Mouse (Mus musculus): ENCODE results near the gene Rasgef1b. TPM values are rescaled to one million over a fixed set of nuclear protein-coding genes. Genes with fewer than 3 reads are reported as not detected.

The Rasgef1b gene
- polyA plus RNA-seq, 1 experiment from 2014 or later, result 81.3 TPM

DNA sequence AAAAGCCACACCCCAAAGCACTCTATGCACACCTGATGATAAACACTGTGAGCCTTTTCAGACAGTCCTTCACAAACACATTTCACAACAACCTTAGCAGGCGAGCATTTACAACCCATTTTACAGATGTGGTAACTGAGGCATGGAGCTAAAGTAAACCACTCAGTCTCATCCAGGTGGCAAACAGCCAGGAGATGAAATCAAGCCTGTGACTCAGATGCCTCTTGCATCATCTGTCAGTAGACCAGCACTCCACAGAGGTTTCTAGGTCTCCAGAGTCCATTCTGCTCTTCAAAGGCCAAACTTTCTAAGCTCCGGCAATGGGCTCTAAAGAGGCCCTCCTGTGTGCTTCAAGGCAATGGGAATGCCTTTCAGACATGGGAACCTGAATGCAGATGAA, 396.8 kb downstream of the Rasgef1b start:
- no peaks in the 10 kb centered on the region for H3K36me3 ChIP-seq (ENCODE audit: poor library complexity, severe bottlenecking)
- H3K9me3 ChIP-seq (replicated peaks), result no peaks in the 10 kb centered on the region
- ATAC-seq, result no peak
- no peak overlapping the region for H3K4me2 ChIP-seq
- H3K27ac ChIP-seq, result no peak overlapping the region
- no peak overlapping the region for H3K4me3 ChIP-seq
- no peaks in the 10 kb centered on the region for H3K27me3 ChIP-seq
- 92% methylated on average over 2 of the region's 2 CpGs for WGBS
- no peak overlapping the region for H3K9ac ChIP-seq
- no peaks in the 10 kb centered on the region for H3K4me1 ChIP-seq

DNA sequence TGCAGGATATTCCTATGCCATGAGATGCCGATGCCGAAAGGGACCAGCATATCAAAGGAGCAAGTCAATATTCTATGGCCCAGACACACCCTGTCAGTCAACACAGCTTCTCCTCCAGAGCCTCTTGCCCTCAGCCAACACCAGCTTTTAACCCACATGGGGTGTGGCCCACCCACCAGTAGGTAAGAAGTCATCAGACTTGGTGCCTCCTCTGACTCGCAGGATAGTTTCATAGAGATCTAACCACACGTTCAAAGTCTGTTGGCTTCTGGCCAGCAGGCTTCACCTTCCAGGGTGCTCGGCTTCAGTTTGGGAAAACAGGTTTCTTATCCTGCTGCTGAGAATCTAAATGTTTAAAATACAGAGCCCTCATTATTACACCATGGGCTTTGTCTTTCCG, 399.8 kb downstream of the Rasgef1b start:
- WGBS, result 70% methylated on average over 6 of the region's 6 CpGs
- Histone ChIP-seq H3K27me3 (no peaks in the 10 kb centered on the region), H3K4me3 (no peak overlapping the region), H3K4me1 (no peaks in the 10 kb centered on the region), H3K36me3 (ENCODE audit: poor library complexity, severe bottlenecking) (no peaks in the 10 kb centered on the region), H3K27ac (no peak overlapping the region), H3K9me3 (replicated peaks) (no peaks in the 10 kb centered on the region), H3K9ac (no peak overlapping the region), H3K4me2 (no peak overlapping the region)
- no peak for ATAC-seq

DNA sequence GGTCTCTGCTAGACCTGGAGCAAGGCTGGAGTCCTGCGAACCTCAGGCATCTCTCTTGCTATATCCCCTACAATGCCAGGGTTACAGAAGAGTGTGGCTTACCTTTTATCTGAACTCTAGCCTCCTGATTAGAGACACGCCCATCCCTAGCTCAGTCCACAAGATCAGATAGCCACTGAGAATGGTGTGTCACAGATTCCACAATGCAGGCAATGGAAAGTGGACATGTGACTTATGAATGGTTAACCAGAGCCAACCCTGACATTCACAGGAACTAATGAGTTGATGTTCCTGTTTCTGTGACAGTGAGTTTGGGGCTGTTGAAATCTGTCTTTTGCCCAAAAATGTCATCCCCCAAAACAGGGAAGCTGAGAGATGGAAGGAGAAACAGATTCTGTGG, 401.8 kb downstream of the Rasgef1b start:
- H3K4me1 ChIP-seq, result no peaks in the 10 kb centered on the region
- H3K4me3 ChIP-seq, result no peak overlapping the region
- H3K36me3 ChIP-seq (ENCODE audit: poor library complexity, severe bottlenecking), result no peaks in the 10 kb centered on the region
- H3K27ac ChIP-seq, result no peak overlapping the region
- H3K9me3 ChIP-seq (replicated peaks), result no peaks in the 10 kb centered on the region
- 89% methylated on average over 2 of the region's 2 CpGs for WGBS
- H3K4me2 ChIP-seq, result no peak overlapping the region
- no peak for ATAC-seq
- H3K9ac ChIP-seq, result no peak overlapping the region
- no peaks in the 10 kb centered on the region for H3K27me3 ChIP-seq

DNA sequence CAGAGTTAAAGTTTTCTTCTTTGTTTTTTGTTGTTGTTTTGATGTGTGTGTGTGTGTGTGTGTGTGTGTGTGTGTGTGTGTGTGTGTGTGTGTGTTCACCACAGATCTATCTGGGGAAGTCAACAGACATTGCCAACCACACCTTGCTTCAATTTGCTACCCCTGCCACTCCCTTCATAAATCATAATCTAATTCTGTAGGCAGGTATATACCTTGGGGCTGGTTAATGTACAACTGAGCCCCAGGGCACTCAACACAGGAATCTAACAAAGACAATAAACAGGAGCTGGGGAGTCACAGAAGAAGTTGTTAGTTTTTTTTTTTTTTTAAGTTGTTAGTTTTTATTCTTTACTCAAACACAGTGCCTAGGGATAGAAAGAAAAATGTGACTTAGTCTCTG, 403.6 kb downstream of the Rasgef1b start:
- Histone ChIP-seq H3K4me3 (no peak overlapping the region), H3K4me2 (no peak overlapping the region), H3K27me3 (no peaks in the 10 kb centered on the region), H3K36me3 (ENCODE audit: poor library complexity, severe bottlenecking) (no peaks in the 10 kb centered on the region), H3K27ac (no peak overlapping the region), H3K9me3 (replicated peaks) (no peaks in the 10 kb centered on the region), H3K9ac (no peak overlapping the region), H3K4me1 (no peaks in the 10 kb centered on the region)
- ATAC-seq, result no peak

DNA sequence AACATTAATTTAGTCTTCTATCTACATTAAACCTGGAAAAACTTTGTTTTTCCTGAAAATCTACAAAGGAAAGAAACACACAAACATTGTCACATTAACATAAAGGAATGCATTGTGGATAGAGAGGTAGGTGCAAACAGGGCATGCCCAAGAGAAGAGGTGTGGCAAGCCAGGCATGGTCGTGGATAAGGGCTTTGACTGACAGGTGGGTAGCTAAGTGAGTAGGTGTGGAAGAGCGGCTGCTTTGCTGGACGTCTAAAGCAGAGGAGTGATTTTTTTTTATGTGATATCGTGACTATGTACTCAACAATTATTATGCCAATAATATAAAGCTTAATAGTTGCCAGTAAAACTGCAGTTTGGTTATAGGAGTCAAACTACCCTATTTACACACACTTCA, 408.1 kb downstream of the Rasgef1b start:
- no peak for ATAC-seq
- WGBS, result 79% methylated on average over 4 of the region's 4 CpGs
- no peak overlapping the region for H3K9ac ChIP-seq

DNA sequence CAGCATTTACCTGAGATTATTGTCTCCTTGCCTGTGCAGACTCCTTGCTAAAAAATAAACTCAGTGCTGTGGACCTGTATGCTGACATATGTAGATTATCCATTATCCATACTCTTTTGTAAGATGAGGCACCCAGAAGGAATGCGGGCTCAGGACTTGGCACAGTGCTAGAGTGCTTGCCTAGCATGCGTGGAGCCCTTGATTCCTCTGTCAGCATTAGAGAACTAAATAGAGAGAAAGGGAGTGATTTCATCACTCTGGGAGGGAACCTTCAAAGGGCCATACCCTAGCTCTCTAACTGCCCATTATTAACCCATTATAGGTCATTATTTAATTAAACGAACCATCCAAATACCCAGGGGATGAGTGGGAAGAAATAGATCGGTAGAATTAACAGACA, 430.9 kb downstream of the Rasgef1b start:
- Histone ChIP-seq H3K4me3 (no peak overlapping the region), H3K4me1 (peaks cover 10% of the 10 kb centered on the region; the same call in 1 of the 2 replicates), H3K36me3 (ENCODE audit: poor library complexity, severe bottlenecking) (no peaks in the 10 kb centered on the region), H3K4me2 (no peak overlapping the region), H3K27ac (no peak overlapping the region), H3K9me3 (replicated peaks) (no peaks in the 10 kb centered on the region), H3K27me3 (no peaks in the 10 kb centered on the region), H3K9ac (no peak overlapping the region)
- 33% methylated on average over 4 of the region's 4 CpGs for WGBS
- ATAC-seq, result no peak

More for the DNA sequence above, 408.1 kb downstream of the Rasgef1b start:
- no peak overlapping the region for H3K4me2 ChIP-seq
- H3K4me3 ChIP-seq, result no peak overlapping the region
- no peaks in the 10 kb centered on the region for H3K9me3 ChIP-seq (replicated peaks)
- H3K27me3 ChIP-seq, result no peaks in the 10 kb centered on the region
- no peak overlapping the region for H3K27ac ChIP-seq
- no peaks in the 10 kb centered on the region for H3K36me3 ChIP-seq (ENCODE audit: poor library complexity, severe bottlenecking)
- H3K4me1 ChIP-seq, result no peaks in the 10 kb centered on the region

DNA sequence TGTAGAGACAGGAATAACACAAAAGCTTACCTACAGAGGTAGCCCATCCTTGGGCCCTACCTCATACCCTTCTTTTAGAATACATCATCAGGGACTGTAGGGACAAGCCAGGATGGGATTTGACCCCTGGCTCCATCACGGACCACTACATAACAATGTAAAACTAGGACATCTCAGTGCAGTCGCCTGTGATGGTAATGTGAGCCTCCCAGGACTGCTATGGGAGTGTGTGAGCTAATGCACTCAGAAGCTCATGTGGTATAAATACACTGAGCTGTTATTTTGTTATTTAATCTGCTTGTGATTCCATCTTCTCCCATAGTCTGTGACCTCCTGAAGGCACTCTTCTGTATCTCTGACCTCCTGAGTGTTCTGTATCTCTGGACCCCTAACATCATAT, 432.5 kb downstream of the Rasgef1b start:
- WGBS, result 80% methylated on average over 2 of the region's 2 CpGs

DNA sequence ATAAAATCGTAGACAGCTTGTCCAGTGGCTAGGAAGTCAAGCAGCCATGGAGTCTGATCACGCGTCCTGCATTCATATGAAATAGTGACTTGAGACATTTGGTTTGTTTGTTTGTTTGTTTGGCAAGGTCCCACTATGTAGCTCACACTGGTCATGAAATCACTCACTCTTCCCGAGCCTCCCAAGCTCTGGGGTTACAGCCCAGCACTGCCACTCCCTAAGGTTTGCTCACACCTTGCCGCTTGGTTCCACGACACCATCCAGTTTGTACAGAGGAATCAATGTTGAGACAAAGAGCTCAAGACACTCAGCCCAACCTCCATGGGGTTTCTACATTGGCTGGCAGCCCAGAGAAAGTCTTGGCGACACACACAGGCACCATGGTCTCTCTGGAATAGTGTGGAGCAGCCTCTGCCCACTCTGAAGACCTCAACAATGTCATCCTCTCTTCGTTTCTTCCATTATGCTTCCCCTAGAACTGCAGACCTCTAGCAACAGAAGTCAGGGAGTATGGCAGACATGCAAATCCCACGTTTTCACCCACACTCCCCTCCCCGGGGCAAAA, 436.5 kb downstream of the Rasgef1b start:
- H3K9me3 ChIP-seq (replicated peaks), result no peaks in the 10 kb centered on the region
- WGBS, result 85% methylated on average over 10 of the region's 10 CpGs
- no peak overlapping the region for H3K4me3 ChIP-seq
- no peak overlapping the region for H3K9ac ChIP-seq
- H3K4me1 ChIP-seq, result 0 out of 2 replicates have a peak, but pooled peaks cover 12% of the 10 kb centered on the region
- no peaks in the 10 kb centered on the region for H3K36me3 ChIP-seq (ENCODE audit: poor library complexity, severe bottlenecking)
- H3K27me3 ChIP-seq, result no peaks in the 10 kb centered on the region
- H3K27ac ChIP-seq, result no peak overlapping the region
- H3K4me2 ChIP-seq, result no peak overlapping the region
- no peak for ATAC-seq

More for the DNA sequence above, 432.5 kb downstream of the Rasgef1b start:
- no peak overlapping the region for H3K4me3 ChIP-seq
- H3K4me1 ChIP-seq, result peaks cover 14% of the 10 kb centered on the region; the same call in 1 of the 2 replicates
- H3K27me3 ChIP-seq, result no peaks in the 10 kb centered on the region
- no peak overlapping the region for H3K4me2 ChIP-seq
- H3K9ac ChIP-seq, result no peak overlapping the region
- ATAC-seq, result no peak
- no peaks in the 10 kb centered on the region for H3K36me3 ChIP-seq (ENCODE audit: poor library complexity, severe bottlenecking)
- H3K27ac ChIP-seq, result no peak overlapping the region
- no peaks in the 10 kb centered on the region for H3K9me3 ChIP-seq (replicated peaks)

DNA sequence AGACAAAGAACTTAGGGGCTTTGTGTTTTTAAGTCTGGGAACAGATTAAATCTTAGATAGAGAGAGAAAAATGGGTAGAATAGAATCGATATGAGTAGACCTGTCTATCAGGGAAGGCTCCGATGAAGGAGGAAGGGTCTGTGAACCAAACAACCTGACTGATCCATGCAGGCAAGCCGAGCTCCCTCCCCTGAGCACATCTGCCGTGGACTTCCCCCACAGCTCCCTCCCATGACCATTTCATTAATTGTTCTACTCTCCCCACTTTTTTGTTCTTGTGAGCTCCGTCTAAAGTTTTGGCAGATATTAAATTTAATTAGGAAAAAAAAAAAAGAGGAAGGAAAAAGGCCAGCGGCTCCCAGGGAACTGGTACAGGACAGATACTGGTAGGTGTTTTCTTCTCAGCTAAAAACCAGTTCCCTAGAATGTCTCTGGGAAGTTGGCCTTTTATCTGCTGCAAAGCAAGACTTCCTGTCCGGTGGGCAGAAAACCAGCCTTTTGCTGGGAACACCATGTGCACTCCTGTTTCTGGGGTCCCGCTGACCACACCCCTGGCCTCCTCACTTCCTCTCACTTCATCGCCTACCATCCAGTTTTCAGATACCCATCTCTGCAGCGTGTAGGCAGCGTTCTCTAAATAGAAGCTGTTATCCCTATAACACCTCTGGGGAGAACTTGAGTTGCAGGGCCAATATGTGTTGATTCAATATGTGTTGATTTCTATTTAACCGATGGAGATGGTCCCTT, 437.6 kb downstream of the Rasgef1b start:
- no peaks in the 10 kb centered on the region for H3K27me3 ChIP-seq
- H3K36me3 ChIP-seq (ENCODE audit: poor library complexity, severe bottlenecking), result no peaks in the 10 kb centered on the region
- H3K4me3 ChIP-seq, result no peak overlapping the region
- no peak overlapping the region for H3K4me2 ChIP-seq
- H3K9me3 ChIP-seq (replicated peaks), result no peaks in the 10 kb centered on the region
- WGBS, result 80% methylated on average over 12 of the region's 12 CpGs
- 0 out of 2 replicates have a peak, but pooled peaks cover 12% of the 10 kb centered on the region for H3K4me1 ChIP-seq
- H3K27ac ChIP-seq, result no peak overlapping the region
- ATAC-seq, result no peak
- no peak overlapping the region for H3K9ac ChIP-seq

DNA sequence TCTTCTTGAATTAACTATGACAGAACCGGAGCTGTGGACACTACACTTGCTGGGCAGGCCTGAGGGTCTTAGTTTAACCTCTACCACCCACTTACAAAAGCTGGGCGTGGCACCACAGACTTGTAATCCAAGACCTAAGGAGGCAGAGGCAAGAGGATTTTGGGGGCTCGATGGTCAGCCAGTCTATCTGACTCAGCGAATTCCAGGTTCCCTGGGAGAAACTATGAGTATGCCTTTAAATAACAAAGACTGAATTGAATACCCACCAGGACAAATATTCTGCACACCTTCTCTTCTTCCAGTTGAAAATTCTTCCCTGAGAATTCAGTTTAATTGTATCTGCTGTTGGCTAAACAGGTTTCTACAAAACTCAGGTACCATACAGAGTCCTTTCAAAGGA, 440.6 kb downstream of the Rasgef1b start:
- 76% methylated on average over 4 of the region's 4 CpGs for whole genome bisulfite sequencing
- no peak overlapping the region for H3K9ac ChIP-seq
- H3K27me3 ChIP-seq, result no peaks in the 10 kb centered on the region
- H3K9me3 ChIP-seq (replicated peaks), result no peaks in the 10 kb centered on the region
- H3K4me3 ChIP-seq, result no peak overlapping the region
- 0 out of 2 replicates have a peak, but pooled peaks cover 9% of the 10 kb centered on the region for H3K4me1 ChIP-seq
- no peak overlapping the region for H3K27ac ChIP-seq
- no peak overlapping the region for H3K4me2 ChIP-seq
- H3K36me3 ChIP-seq (ENCODE audit: poor library complexity, severe bottlenecking), result no peaks in the 10 kb centered on the region
- ATAC-seq, result no peak

DNA sequence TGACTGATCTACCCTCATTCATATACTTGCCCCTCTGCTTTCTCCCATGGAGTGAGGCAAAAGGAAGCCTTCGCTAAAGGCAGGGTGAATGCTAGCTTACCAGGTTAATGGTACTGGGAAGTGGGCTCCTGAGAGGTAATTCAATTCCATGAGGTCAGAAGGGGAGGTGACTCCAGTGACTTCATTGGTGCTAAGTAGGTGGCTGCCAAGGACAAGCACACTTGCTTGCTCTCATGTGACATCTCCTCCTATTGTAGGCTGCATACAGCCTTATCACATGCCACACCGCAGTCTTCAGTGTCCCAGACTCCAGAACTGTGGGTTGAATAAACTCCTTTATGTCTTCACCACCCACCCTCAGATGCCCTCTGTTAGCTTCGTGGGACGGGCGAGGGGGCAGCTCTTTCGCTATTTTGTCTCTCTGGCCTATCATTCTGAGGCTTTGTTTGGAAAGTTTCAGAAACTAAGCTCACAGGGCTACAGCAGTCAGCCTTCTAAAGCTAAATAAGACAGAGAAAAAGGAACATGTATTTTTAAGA, 441.1 kb downstream of the Rasgef1b start:
- no peaks in the 10 kb centered on the region for H3K9me3 ChIP-seq (replicated peaks)
- no peak overlapping the region for H3K9ac ChIP-seq
- ATAC-seq, result no peak
- H3K4me2 ChIP-seq, result no peak overlapping the region
- WGBS, result 92% methylated on average over 6 of the region's 6 CpGs
- H3K27ac ChIP-seq, result no peak overlapping the region
- no peak overlapping the region for H3K4me3 ChIP-seq
- H3K27me3 ChIP-seq, result no peaks in the 10 kb centered on the region
- 0 out of 2 replicates have a peak, but pooled peaks cover 9% of the 10 kb centered on the region for H3K4me1 ChIP-seq
- no peaks in the 10 kb centered on the region for H3K36me3 ChIP-seq (ENCODE audit: poor library complexity, severe bottlenecking)

DNA sequence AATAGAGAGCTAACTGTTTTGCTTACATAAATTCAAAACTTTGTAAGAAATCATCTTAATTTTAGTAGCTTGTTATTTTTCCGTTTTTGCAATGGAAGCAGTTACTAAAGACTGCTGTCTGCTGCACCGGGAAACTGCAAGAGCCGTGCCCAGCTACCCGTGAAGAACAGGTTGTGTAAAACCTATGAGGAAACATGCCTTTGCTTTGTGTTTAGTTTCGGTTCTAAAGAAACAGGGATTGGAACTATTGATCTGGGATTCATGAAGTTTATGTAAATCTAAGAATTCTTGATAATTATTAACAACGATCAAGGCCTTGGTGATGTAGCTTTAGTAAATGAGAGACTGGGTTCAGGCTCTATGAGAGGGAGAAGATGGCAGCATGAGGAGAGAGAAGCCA, 442.3 kb downstream of the Rasgef1b start:
- no peak overlapping the region for H3K27ac ChIP-seq
- 0 out of 2 replicates have a peak, but pooled peaks cover 4% of the 10 kb centered on the region for H3K4me1 ChIP-seq
- H3K36me3 ChIP-seq (ENCODE audit: poor library complexity, severe bottlenecking), result no peaks in the 10 kb centered on the region
- no peak overlapping the region for H3K4me2 ChIP-seq
- 92% methylated on average over 6 of the region's 6 CpGs for WGBS
- ATAC-seq, result no peak
- H3K27me3 ChIP-seq, result no peaks in the 10 kb centered on the region
- no peak overlapping the region for H3K9ac ChIP-seq
- H3K9me3 ChIP-seq (replicated peaks), result no peaks in the 10 kb centered on the region
- no peak overlapping the region for H3K4me3 ChIP-seq

Measured in forebrain, embryonic 13.5 days (tissue).